Mouse (Mus musculus) olfactory bulb, adult 2 months (tissue): ENCODE measurements around the gene Thsd4.

Experiments used
- CTCF ChIP-seq: fragments of 200-500 bp; IDR thresholded peaks from 2 replicates; pipeline ENCODE4 v1.5.1; 2012; ENCODE audit warnings: low read depth, mild to moderate bottlenecking, low read length, moderate library complexity; ENCODE audit not compliant: insufficient read depth
- POLR2A ChIP-seq: fragments of 200-500 bp; IDR thresholded peaks from 2 replicates; pipeline ENCODE4 v1.6.1; 2012; ENCODE audit warnings: mild to moderate bottlenecking, low read depth, low read length, moderate library complexity; ENCODE audit not compliant: insufficient read depth

GRCm38 (mm10) chr9:60186948-60187347 is 334.9 kb downstream of the Thsd4 start:
- TF ChIP-seq CTCF (no peak), POLR2A (no peak)
